ENCODE assay signal across 22 mouse cellular contexts in genomic region chr11:96281396-96281795, GRCm38 (mm10). TPM values are rescaled to one million over a fixed set of nuclear protein-coding genes. Genes with fewer than 3 reads are reported as not detected.
A peak's percentile ranks its signal among the peaks of the same experiment; 100 is the strongest.
DNase-seq lines count a peak whose midpoint lies in the region; ATAC-seq and TF ChIP-seq lines count a peak whose summit lies in the region.
"Had no signal": no experiment of that assay in that cellular context is flagged by ENCODE, and none has a peak within 500 bp of the region (broad histone marks: within the 10 kb centered on the region; RNA-seq: fewer than 3 reads in every experiment).

No protein-coding gene starts in this region.

- no peak overlapping the region for H3K4me2 ChIP-seq in midbrain, embryonic 11.5 days
- H3K4me2 ChIP-seq in midbrain, embryonic 13.5 days (replicated peaks): no peak overlapping the region
- peak overlapping the region; percentile 96 for H3K4me2 ChIP-seq in kidney, postnatal 0 days (ENCODE audit: low read length)
- H3K4me2 ChIP-seq in neural tube, embryonic 14.5 days (ENCODE audit: low read depth, low read length): peak overlapping the region; percentile 100
- no peak overlapping the region for H3K4me2 ChIP-seq in forebrain, postnatal 0 days (ENCODE audit: low read depth)

- H3K4me1 ChIP-seq in midbrain, embryonic 11.5 days (ENCODE audit: control insufficient read depth, insufficient read depth, low read length): no peaks in the 10 kb centered on the region
- H3K4me1 ChIP-seq in midbrain, embryonic 13.5 days (replicated peaks): peaks cover 9% of the 10 kb centered on the region; the same call in 1 of the 2 replicates
- H3K4me1 ChIP-seq in kidney, postnatal 0 days (replicated peaks; ENCODE audit: insufficient read depth, low read length): peaks cover 22% of the 10 kb centered on the region; the same call in 1 of the 2 replicates
- peaks cover 40% of the 10 kb centered on the region for H3K4me1 ChIP-seq in neural tube, embryonic 14.5 days (ENCODE audit: control insufficient read depth, insufficient read depth, low read length)
- no peaks in the 10 kb centered on the region for H3K4me1 ChIP-seq in forebrain, postnatal 0 days (ENCODE audit: insufficient read depth)

- no peaks in the 10 kb centered on the region for H3K9me3 ChIP-seq in midbrain, embryonic 11.5 days (ENCODE audit: control insufficient read depth, low read length)
- no peaks in the 10 kb centered on the region for H3K9me3 ChIP-seq in midbrain, embryonic 13.5 days
- no peaks in the 10 kb centered on the region for H3K9me3 ChIP-seq in kidney, postnatal 0 days (replicated peaks; ENCODE audit: low read length)
- no peaks in the 10 kb centered on the region for H3K9me3 ChIP-seq in neural tube, embryonic 14.5 days (ENCODE audit: control insufficient read depth, low read length)
- H3K9me3 ChIP-seq in forebrain, postnatal 0 days (ENCODE audit: low read length): no peaks in the 10 kb centered on the region

- peak overlapping the region; percentile 73; the same call in 1 of the 2 replicates for H3K4me3 ChIP-seq in gastrocnemius, adult 2 months
- no peak overlapping the region for H3K4me3 ChIP-seq in midbrain, embryonic 11.5 days (ENCODE audit: low read depth, low read length)
- no peak overlapping the region for H3K4me3 ChIP-seq in midbrain, embryonic 13.5 days (replicated peaks)
- peak overlapping the region; percentile 84 for H3K4me3 ChIP-seq in kidney, postnatal 0 days (replicated peaks; ENCODE audit: low read depth, low read length)
- H3K4me3 ChIP-seq in neural tube, embryonic 14.5 days (ENCODE audit: low read depth, low read length): peak overlapping the region; percentile 95
- no peak overlapping the region for H3K4me3 ChIP-seq in forebrain, postnatal 0 days (ENCODE audit: low read depth, low read length)

- no peak for ATAC-seq in midbrain, embryonic 11.5 days (ENCODE audit: low FRiP score)
- no peak for ATAC-seq in midbrain, embryonic 13.5 days
- no peak for ATAC-seq in kidney, postnatal 0 days (replicated peaks; ENCODE audit: low FRiP score, low read depth)
- ATAC-seq in neural tube, embryonic 14.5 days (ENCODE audit: low read depth): no peak
- ATAC-seq in forebrain, postnatal 0 days: no peak
- ATAC-seq in erythroblast, adult 5-6 weeks (replicated peaks; ENCODE audit: low FRiP score, poor library complexity, severe bottlenecking): no peak
- ATAC-seq: midbrain, embryonic 16.5 days; Patski had no signal

- no peak overlapping the region for H3K27ac ChIP-seq in gastrocnemius, adult 2 months
- H3K27ac ChIP-seq in midbrain, embryonic 11.5 days (ENCODE audit: low read depth, low read length): no peak overlapping the region
- no peak overlapping the region for H3K27ac ChIP-seq in midbrain, embryonic 13.5 days
- H3K27ac ChIP-seq in kidney, postnatal 0 days: peak overlapping the region; percentile 99
- H3K27ac ChIP-seq in neural tube, embryonic 14.5 days (ENCODE audit: low read depth, low read length): peak overlapping the region; percentile 100
- H3K27ac ChIP-seq in forebrain, postnatal 0 days (ENCODE audit: low read depth, low read length): no peak overlapping the region

- intact Hi-C loops in gastrocnemius, adult 2 months (cut with DNase I): no loop called here

- DNase-seq in gastrocnemius, adult 2 months: no peak
- no peak for DNase-seq in gastrocnemius, postnatal 10 days
- peak; percentile 92 for DNase-seq in midbrain, embryonic 11.5 days (ENCODE audit: low spot score, missing footprints)
- peak; percentile 80 for DNase-seq in kidney, postnatal 0 days (ENCODE audit: low spot score)
- DNase-seq in forebrain, postnatal 0 days: no peak
- DNase-seq: cerebellum, adult 18-20 months; heart, adult 11 months; lung, adult 2 months; retina, postnatal 1 day had no signal

- no peaks in the 10 kb centered on the region for H3K36me3 ChIP-seq in midbrain, embryonic 11.5 days (ENCODE audit: control insufficient read depth, insufficient read depth, low read length)
- H3K36me3 ChIP-seq in midbrain, embryonic 13.5 days: no peaks in the 10 kb centered on the region
- H3K36me3 ChIP-seq in kidney, postnatal 0 days (ENCODE audit: insufficient read depth, low read length): no peaks in the 10 kb centered on the region
- peaks cover 6% of the 10 kb centered on the region; the same call in 1 of the 2 replicates for H3K36me3 ChIP-seq in neural tube, embryonic 14.5 days (ENCODE audit: control insufficient read depth, insufficient read depth, low read length)
- no peaks in the 10 kb centered on the region for H3K36me3 ChIP-seq in forebrain, postnatal 0 days (ENCODE audit: insufficient read depth)

- H3K27me3 ChIP-seq in midbrain, embryonic 11.5 days (ENCODE audit: control insufficient read depth, insufficient read depth, low read length): peaks cover 100% of the 10 kb centered on the region
- H3K27me3 ChIP-seq in midbrain, embryonic 13.5 days: peaks cover 98% of the 10 kb centered on the region
- no peaks in the 10 kb centered on the region for H3K27me3 ChIP-seq in kidney, postnatal 0 days (ENCODE audit: insufficient read depth, low read length)
- H3K27me3 ChIP-seq in neural tube, embryonic 14.5 days (ENCODE audit: control insufficient read depth, insufficient read depth, low read length): no peaks in the 10 kb centered on the region
- H3K27me3 ChIP-seq in forebrain, postnatal 0 days (ENCODE audit: insufficient read depth, low read length): peaks cover 97% of the 10 kb centered on the region
- H3K27me3 ChIP-seq: Patski had no signal

- WGBS in midbrain, embryonic 11.5 days: 5% methylated on average over 18 of the region's 18 CpGs
- WGBS in midbrain, embryonic 13.5 days: 5% methylated on average over 18 of the region's 18 CpGs
- 11% methylated on average over 18 of the region's 18 CpGs for WGBS in kidney, postnatal 0 days
- WGBS in neural tube, embryonic 14.5 days: 2% methylated on average over 18 of the region's 18 CpGs
- WGBS in forebrain, postnatal 0 days: 5% methylated on average over 18 of the region's 18 CpGs

- H3K9ac ChIP-seq in midbrain, embryonic 11.5 days (ENCODE audit: low read length): no peak overlapping the region
- no peak overlapping the region for H3K9ac ChIP-seq in midbrain, embryonic 13.5 days (replicated peaks)
- peak overlapping the region; percentile 98 for H3K9ac ChIP-seq in kidney, postnatal 0 days (ENCODE audit: low read depth, low read length)
- H3K9ac ChIP-seq in neural tube, embryonic 14.5 days (replicated peaks; ENCODE audit: low read depth, low read length): peak overlapping the region; percentile 100
- no peak overlapping the region for H3K9ac ChIP-seq in forebrain, postnatal 0 days

- no peak for TF ChIP-seq CTCF in gastrocnemius, adult 2 months (IDR thresholded peaks at IDR 0.05)
- no peak for TF ChIP-seq CTCF in kidney, postnatal 0 days (IDR thresholded peaks at IDR 0.05; ENCODE audit: low read depth)
- TF ChIP-seq CTCF in forebrain, postnatal 0 days (IDR thresholded peaks at IDR 0.05; ENCODE audit: low read depth): no peak

RNA-seq across cellular contexts. Expression of gene Hoxb8, which starts 0.3 kb away (rescaled TPM):
- total RNA-seq in gastrocnemius, adult 2 months (2021): under 1 TPM; 0.14 to 0.23 TPM
- total RNA-seq in gastrocnemius, postnatal 10 days (2021): 1 to 10 TPM in 1 of 2 experiments, under 1 TPM in 1; 0.92 to 1.9 TPM
- polyA plus RNA-seq in midbrain, embryonic 11.5 days (2014; fragmentation: Nextera tagmentation; extraction: Ambion mirVana): not detected in 2 replicates
- not detected in 2 replicates for polyA plus RNA-seq in midbrain, embryonic 13.5 days (2015; fragmentation: Nextera tagmentation; extraction: Ambion mirVana)
- 8.7 and 12.2 TPM in 2 replicates for polyA plus RNA-seq in kidney, postnatal 0 days (2015; fragmentation: Nextera tagmentation; extraction: Ambion mirVana)
- 78.6 and 120 TPM in 2 replicates for polyA plus RNA-seq in neural tube, embryonic 14.5 days (2014; fragmentation: Nextera tagmentation; extraction: Ambion mirVana)
- not detected in 2 replicates for total RNA-seq in forebrain, postnatal 0 days (2014; rRNA removed)
- not detected in 2 replicates for polyA plus RNA-seq in forebrain, postnatal 0 days (2015; fragmentation: Nextera tagmentation; extraction: Ambion mirVana)
- total RNA-seq in erythroblast, adult 5-6 weeks (2015; ENCODE audit: low replicate concordance): not detected in 2 replicates
- not detected in 2 replicates for total RNA-seq in erythroblast, adult 5-6 weeks (2017; ENCODE audit: low replicate concordance)
- total RNA-seq: common myeloid progenitor, adult 5-6 weeks; layer of hippocampus, postnatal 10 days; left cerebral cortex, postnatal 14 days; liver, adult 2 months; neutrophil, adult 5-6 weeks had no signal
- polyA plus RNA-seq: embryonic facial prominence, embryonic 14.5 days; forebrain, embryonic 11.5 days; heart, postnatal 0 days; midbrain, embryonic 16.5 days had no signal

RNA-seq across cellular contexts. Expression of gene Hoxb7, which starts 5.0 kb away (rescaled TPM):
- under 1 TPM; 0.47 to 0.56 TPM for total RNA-seq in gastrocnemius, adult 2 months (2021)
- 1 to 10 TPM; 1.6 to 1.9 TPM for total RNA-seq in gastrocnemius, postnatal 10 days (2021)
- polyA plus RNA-seq in midbrain, embryonic 11.5 days (2014; fragmentation: Nextera tagmentation; extraction: Ambion mirVana): not detected in 2 replicates
- polyA plus RNA-seq in midbrain, embryonic 13.5 days (2015; fragmentation: Nextera tagmentation; extraction: Ambion mirVana): not detected in 2 replicates
- polyA plus RNA-seq in kidney, postnatal 0 days (2015; fragmentation: Nextera tagmentation; extraction: Ambion mirVana): 56.1 and 58.9 TPM in 2 replicates
- 120 and 133 TPM in 2 replicates for polyA plus RNA-seq in neural tube, embryonic 14.5 days (2014; fragmentation: Nextera tagmentation; extraction: Ambion mirVana)
- not detected in 2 replicates for total RNA-seq in forebrain, postnatal 0 days (2014; rRNA removed)
- polyA plus RNA-seq in forebrain, postnatal 0 days (2015; fragmentation: Nextera tagmentation; extraction: Ambion mirVana): not detected in 2 replicates
- not detected in 2 replicates for total RNA-seq in erythroblast, adult 5-6 weeks (2015; ENCODE audit: low replicate concordance)
- not detected in 2 replicates for total RNA-seq in erythroblast, adult 5-6 weeks (2017; ENCODE audit: low replicate concordance)
- total RNA-seq: common myeloid progenitor, adult 5-6 weeks; layer of hippocampus, postnatal 10 days; left cerebral cortex, postnatal 14 days; neutrophil, adult 5-6 weeks had no signal
- polyA plus RNA-seq: forebrain, embryonic 11.5 days; midbrain, embryonic 16.5 days had no signal

RNA-seq across cellular contexts. Expression of gene Hoxb9, which starts 10.1 kb away (rescaled TPM):
- total RNA-seq in gastrocnemius, adult 2 months (2021): under 1 TPM in 1 of 2 experiments, not detected in 1; 0.14 TPM
- total RNA-seq in gastrocnemius, postnatal 10 days (2021): under 1 TPM; 0.63 to 0.79 TPM
- polyA plus RNA-seq in midbrain, embryonic 11.5 days (2014; fragmentation: Nextera tagmentation; extraction: Ambion mirVana): not detected in 2 replicates
- polyA plus RNA-seq in midbrain, embryonic 13.5 days (2015; fragmentation: Nextera tagmentation; extraction: Ambion mirVana): not detected in 2 replicates
- polyA plus RNA-seq in kidney, postnatal 0 days (2015; fragmentation: Nextera tagmentation; extraction: Ambion mirVana): 22.6 and 23.1 TPM in 2 replicates
- polyA plus RNA-seq in neural tube, embryonic 14.5 days (2014; fragmentation: Nextera tagmentation; extraction: Ambion mirVana): 106 and 114 TPM in 2 replicates
- not detected in 2 replicates for total RNA-seq in forebrain, postnatal 0 days (2014; rRNA removed)
- not detected in 2 replicates for polyA plus RNA-seq in forebrain, postnatal 0 days (2015; fragmentation: Nextera tagmentation; extraction: Ambion mirVana)
- total RNA-seq in erythroblast, adult 5-6 weeks (2015; ENCODE audit: low replicate concordance): not detected in 2 replicates
- total RNA-seq in erythroblast, adult 5-6 weeks (2017; ENCODE audit: low replicate concordance): 0.56 TPM in 1 of 2 replicates, not detected in the other
- total RNA-seq: common myeloid progenitor, adult 5-6 weeks; layer of hippocampus, postnatal 10 days; left cerebral cortex, postnatal 14 days; liver, adult 2 months; neutrophil, adult 5-6 weeks had no signal
- polyA plus RNA-seq: forebrain, embryonic 11.5 days; heart, postnatal 0 days; liver, adult 2 months; lung, adult 2 months; midbrain, embryonic 16.5 days had no signal

RNA-seq across cellular contexts. Expression of gene Hoxb6, which starts 10.9 kb away (rescaled TPM):
- under 1 TPM; 0.56 to 0.64 TPM for total RNA-seq in gastrocnemius, adult 2 months (2021)
- 1 to 10 TPM in 1 of 2 experiments, under 1 TPM in 1; 0.56 to 2.0 TPM for total RNA-seq in gastrocnemius, postnatal 10 days (2021)
- not detected in 2 replicates for polyA plus RNA-seq in midbrain, embryonic 11.5 days (2014; fragmentation: Nextera tagmentation; extraction: Ambion mirVana)
- not detected in 2 replicates for polyA plus RNA-seq in midbrain, embryonic 13.5 days (2015; fragmentation: Nextera tagmentation; extraction: Ambion mirVana)
- 45.0 and 47.8 TPM in 2 replicates for polyA plus RNA-seq in kidney, postnatal 0 days (2015; fragmentation: Nextera tagmentation; extraction: Ambion mirVana)
- polyA plus RNA-seq in neural tube, embryonic 14.5 days (2014; fragmentation: Nextera tagmentation; extraction: Ambion mirVana): 138 and 141 TPM in 2 replicates
- not detected in 2 replicates for total RNA-seq in forebrain, postnatal 0 days (2014; rRNA removed)
- not detected in 2 replicates for polyA plus RNA-seq in forebrain, postnatal 0 days (2015; fragmentation: Nextera tagmentation; extraction: Ambion mirVana)
- not detected in 2 replicates for total RNA-seq in erythroblast, adult 5-6 weeks (2015; ENCODE audit: low replicate concordance)
- not detected in 2 replicates for total RNA-seq in erythroblast, adult 5-6 weeks (2017; ENCODE audit: low replicate concordance)
- total RNA-seq: common myeloid progenitor, adult 5-6 weeks; layer of hippocampus, postnatal 10 days; left cerebral cortex, postnatal 14 days; liver, adult 2 months; neutrophil, adult 5-6 weeks had no signal
- polyA plus RNA-seq: forebrain, embryonic 11.5 days; heart, postnatal 0 days; midbrain, embryonic 16.5 days had no signal

RNA-seq across cellular contexts. Expression of gene Hoxb5, which starts 21.7 kb away (rescaled TPM):
- under 1 TPM; 0.26 to 0.28 TPM for total RNA-seq in gastrocnemius, adult 2 months (2021)
- total RNA-seq in gastrocnemius, postnatal 10 days (2021): 1 to 10 TPM in 1 of 2 experiments, under 1 TPM in 1; 0.89 to 1.3 TPM
- polyA plus RNA-seq in midbrain, embryonic 11.5 days (2014; fragmentation: Nextera tagmentation; extraction: Ambion mirVana): not detected in 2 replicates
- polyA plus RNA-seq in midbrain, embryonic 13.5 days (2015; fragmentation: Nextera tagmentation; extraction: Ambion mirVana): 0.08 TPM in 1 of 2 replicates, not detected in the other
- polyA plus RNA-seq in kidney, postnatal 0 days (2015; fragmentation: Nextera tagmentation; extraction: Ambion mirVana): 10.2 and 12.9 TPM in 2 replicates
- 49.1 and 52.4 TPM in 2 replicates for polyA plus RNA-seq in neural tube, embryonic 14.5 days (2014; fragmentation: Nextera tagmentation; extraction: Ambion mirVana)
- not detected in 2 replicates for total RNA-seq in forebrain, postnatal 0 days (2014; rRNA removed)
- polyA plus RNA-seq in forebrain, postnatal 0 days (2015; fragmentation: Nextera tagmentation; extraction: Ambion mirVana): not detected in 2 replicates
- total RNA-seq in erythroblast, adult 5-6 weeks (2015; ENCODE audit: low replicate concordance): not detected in 2 replicates
- total RNA-seq in erythroblast, adult 5-6 weeks (2017; ENCODE audit: low replicate concordance): not detected in 2 replicates
- total RNA-seq: common myeloid progenitor, adult 5-6 weeks; layer of hippocampus, postnatal 10 days; left cerebral cortex, postnatal 14 days; neutrophil, adult 5-6 weeks had no signal
- polyA plus RNA-seq: forebrain, embryonic 11.5 days; midbrain, embryonic 16.5 days had no signal

Comparison
In these comparisons a context has a peak if more than half of its experiments do, and no peak if none do; other contexts are left out.
1. DNase-seq: peak in midbrain, embryonic 11.5 days (single experiment) and kidney, postnatal 0 days (single experiment); none in gastrocnemius, adult 2 months (single experiment), gastrocnemius, postnatal 10 days (single experiment) and forebrain, postnatal 0 days (single experiment).
2. H3K27ac ChIP-seq: peak in kidney, postnatal 0 days (single experiment) and neural tube, embryonic 14.5 days (single experiment); none in gastrocnemius, adult 2 months (single experiment), midbrain, embryonic 11.5 days (single experiment), midbrain, embryonic 13.5 days (single experiment) and forebrain, postnatal 0 days (single experiment).
3. H3K4me3 ChIP-seq: peak in gastrocnemius, adult 2 months (single experiment), kidney, postnatal 0 days (single experiment) and neural tube, embryonic 14.5 days (single experiment); none in midbrain, embryonic 11.5 days (single experiment), midbrain, embryonic 13.5 days (single experiment) and forebrain, postnatal 0 days (single experiment).
4. H3K4me2 ChIP-seq: peak in kidney, postnatal 0 days (single experiment) and neural tube, embryonic 14.5 days (single experiment); none in midbrain, embryonic 11.5 days (single experiment), midbrain, embryonic 13.5 days (single experiment) and forebrain, postnatal 0 days (single experiment).
5. H3K9ac ChIP-seq: peak in kidney, postnatal 0 days (single experiment) and neural tube, embryonic 14.5 days (single experiment); none in midbrain, embryonic 11.5 days (single experiment), midbrain, embryonic 13.5 days (single experiment) and forebrain, postnatal 0 days (single experiment).
6. RNA of gene Hoxb7, which starts 5.0 kb away (polyA plus RNA-seq): 120 to 133 TPM in neural tube, embryonic 14.5 days and 56.1 to 58.9 TPM in kidney, postnatal 0 days; not detected in midbrain, embryonic 11.5 days, not detected in midbrain, embryonic 13.5 days and not detected in forebrain, postnatal 0 days; every median in the first group is over 10 times any median in the second.
7. RNA of gene Hoxb9, which starts 10.1 kb away (polyA plus RNA-seq): 106 to 114 TPM in neural tube, embryonic 14.5 days and 22.6 to 23.1 TPM in kidney, postnatal 0 days; not detected in midbrain, embryonic 11.5 days, not detected in midbrain, embryonic 13.5 days and not detected in forebrain, postnatal 0 days; every median in the first group is over 10 times any median in the second.